Mouse (Mus musculus): ENCODE data around the gene Ssrp1. TPM values are rescaled to one million over a fixed set of nuclear protein-coding genes. Genes with fewer than 3 reads are reported as not detected.
A peak's percentile ranks its signal among the peaks of the same experiment; 100 is the strongest.

The Ssrp1 gene
- polyA plus RNA-seq, 1 experiment from 2014 or later = 433 TPM

GRCm38 (mm10) chr2:85047081-85047480 lies 10.0 kb downstream of the Ssrp1 start:
- Histone ChIP-seq H3K27me3 (ENCODE audit: low read depth, poor library complexity, severe bottlenecking) (no peaks in the 10 kb centered on the region), H3K4me3 (peak overlapping the region; percentile 83), H3K27ac (peak overlapping the region; percentile 90; the same call in 1 of the 2 replicates), H3K9me3 (replicated peaks) (no peaks in the 10 kb centered on the region), H3K4me1 (peaks cover 40% of the 10 kb centered on the region), H3K36me3 (peaks cover 60% of the 10 kb centered on the region)
- DNase-seq (ENCODE audit: low spot score) = no peak
- 64% methylated on average over 10 of the region's 10 CpGs for WGBS

GRCm38 (mm10) chr2:85047596-85048167 lies 10.6 kb downstream of the Ssrp1 start, which contains the start of gene Tnks1bp1:
TSS of gene Tnks1bp1 (plus strand) at chr2:85048022.
- Histone ChIP-seq H3K4me3 (peak within 1 kb of the TSS; percentile 83), H3K36me3 (peaks cover 60% of the 10 kb centered on the region), H3K9me3 (replicated peaks) (no peaks in the 10 kb centered on the region), H3K27ac (peak within 1 kb of the TSS; percentile 90), H3K4me1 (peaks cover 42% of the 10 kb centered on the region), H3K27me3 (ENCODE audit: low read depth, poor library complexity, severe bottlenecking) (no peaks in the 10 kb centered on the region)
- DNase-seq (ENCODE audit: low spot score) = peak; percentile 93
- WGBS = 1% methylated on average over 42 of the region's 42 CpGs

GRCm38 (mm10) chr2:85048168-85048751 lies 11.2 kb downstream of the Ssrp1 start:
- Histone ChIP-seq H3K4me3 (peak overlapping the region; percentile 83), H3K36me3 (peaks cover 60% of the 10 kb centered on the region), H3K9me3 (replicated peaks) (no peaks in the 10 kb centered on the region), H3K27me3 (ENCODE audit: low read depth, poor library complexity, severe bottlenecking) (no peaks in the 10 kb centered on the region), H3K27ac (peak overlapping the region; percentile 90), H3K4me1 (peaks cover 42% of the 10 kb centered on the region)
- WGBS = under 1% methylated on average over 40 of the region's 44 CpGs
- peak; percentile 74 for DNase-seq (ENCODE audit: low spot score)

GRCm38 (mm10) chr2:85049277-85049676 lies 12.2 kb downstream of the Ssrp1 start:
- Histone ChIP-seq H3K27me3 (ENCODE audit: low read depth, poor library complexity, severe bottlenecking) (no peaks in the 10 kb centered on the region), H3K27ac (peak overlapping the region; percentile 90; the same call in 1 of the 2 replicates), H3K4me1 (peaks cover 42% of the 10 kb centered on the region), H3K9me3 (replicated peaks) (no peaks in the 10 kb centered on the region), H3K4me3 (peak overlapping the region; percentile 83), H3K36me3 (peaks cover 60% of the 10 kb centered on the region)
- no peak for DNase-seq (ENCODE audit: low spot score)
- 71% methylated on average over 4 of the region's 4 CpGs for WGBS

GRCm38 (mm10) chr2:85050001-85050634 lies 13.1 kb downstream of the Ssrp1 start:
- Histone ChIP-seq H3K27ac (peak overlapping the region; percentile 80), H3K36me3 (peaks cover 60% of the 10 kb centered on the region), H3K4me1 (peaks cover 42% of the 10 kb centered on the region), H3K27me3 (ENCODE audit: low read depth, poor library complexity, severe bottlenecking) (no peaks in the 10 kb centered on the region), H3K4me3 (peak overlapping the region; percentile 45), H3K9me3 (replicated peaks) (no peaks in the 10 kb centered on the region)
- WGBS = 6% methylated on average over 10 of the region's 10 CpGs
- peak; percentile 62 for DNase-seq (ENCODE audit: low spot score)

GRCm38 (mm10) chr2:85050746-85051145 lies 13.7 kb downstream of the Ssrp1 start:
- Histone ChIP-seq H3K9me3 (replicated peaks) (no peaks in the 10 kb centered on the region), H3K36me3 (peaks cover 60% of the 10 kb centered on the region), H3K27me3 (ENCODE audit: low read depth, poor library complexity, severe bottlenecking) (no peaks in the 10 kb centered on the region), H3K4me1 (peaks cover 42% of the 10 kb centered on the region), H3K27ac (peak overlapping the region; percentile 80), H3K4me3 (peak overlapping the region; percentile 45)
- 50% methylated on average over 9 of the region's 9 CpGs for WGBS
- DNase-seq (ENCODE audit: low spot score) = peak; percentile 42

GRCm38 (mm10) chr2:85053192-85053816 lies 16.3 kb downstream of the Ssrp1 start:
- 88% methylated on average over 5 of the region's 5 CpGs for WGBS
- Histone ChIP-seq H3K36me3 (peaks cover 70% of the 10 kb centered on the region), H3K27me3 (ENCODE audit: low read depth, poor library complexity, severe bottlenecking) (no peaks in the 10 kb centered on the region), H3K9me3 (replicated peaks) (no peaks in the 10 kb centered on the region), H3K27ac (no peak overlapping the region), H3K4me1 (peaks cover 40% of the 10 kb centered on the region), H3K4me3 (no peak overlapping the region)
- no peak for DNase-seq (ENCODE audit: low spot score)

- H3K27me3 ChIP-seq (ENCODE audit: low read depth, poor library complexity, severe bottlenecking) = no peaks in the 10 kb centered on the region
- H3K27ac ChIP-seq = no peak overlapping the region
- H3K9me3 ChIP-seq (replicated peaks) = no peaks in the 10 kb centered on the region
- DNase-seq (ENCODE audit: low spot score) = no peak
- H3K4me3 ChIP-seq = no peak overlapping the region
- peaks cover 93% of the 10 kb centered on the region for H3K36me3 ChIP-seq
- WGBS = 74% methylated on average over 5 of the region's 5 CpGs
- H3K4me1 ChIP-seq = peaks cover 36% of the 10 kb centered on the region
These were observed 19.7 kb downstream of the Ssrp1 start for GRCm38 (mm10) chr2:85056711-85057110.

GRCm38 (mm10) chr2:85059677-85060076 lies 22.6 kb downstream of the Ssrp1 start:
- no peaks in the 10 kb centered on the region for H3K9me3 ChIP-seq (replicated peaks)
- DNase-seq (ENCODE audit: low spot score) = no peak
- H3K36me3 ChIP-seq = peaks cover 93% of the 10 kb centered on the region
- peaks cover 33% of the 10 kb centered on the region for H3K4me1 ChIP-seq
- H3K27me3 ChIP-seq (ENCODE audit: low read depth, poor library complexity, severe bottlenecking) = no peaks in the 10 kb centered on the region
- 90% methylated on average over 6 of the region's 6 CpGs for WGBS
- no peak overlapping the region for H3K4me3 ChIP-seq
- 0 out of 2 replicates have a peak overlapping the region, but pooled peaks have one; percentile 84 for H3K27ac ChIP-seq

- peak overlapping the region; percentile 52 for H3K4me3 ChIP-seq
- H3K36me3 ChIP-seq = peaks cover 92% of the 10 kb centered on the region
- H3K9me3 ChIP-seq (replicated peaks) = no peaks in the 10 kb centered on the region
- DNase-seq (ENCODE audit: low spot score) = peak; percentile 72
- H3K27ac ChIP-seq = peak overlapping the region; percentile 84
- peaks cover 33% of the 10 kb centered on the region for H3K4me1 ChIP-seq
- no peaks in the 10 kb centered on the region for H3K27me3 ChIP-seq (ENCODE audit: low read depth, poor library complexity, severe bottlenecking)
- WGBS = 8% methylated on average over 11 of the region's 11 CpGs
These were observed 23.6 kb downstream of the Ssrp1 start for GRCm38 (mm10) chr2:85060591-85061060.

GRCm38 (mm10) chr2:85061107-85061541 lies 24.1 kb downstream of the Ssrp1 start:
- H3K4me1 ChIP-seq = peaks cover 32% of the 10 kb centered on the region
- 21% methylated on average over 10 of the region's 10 CpGs for WGBS
- no peaks in the 10 kb centered on the region for H3K27me3 ChIP-seq (ENCODE audit: low read depth, poor library complexity, severe bottlenecking)
- peak overlapping the region; percentile 84 for H3K27ac ChIP-seq
- H3K36me3 ChIP-seq = peaks cover 90% of the 10 kb centered on the region
- peak overlapping the region; percentile 52 for H3K4me3 ChIP-seq
- no peaks in the 10 kb centered on the region for H3K9me3 ChIP-seq (replicated peaks)
- DNase-seq (ENCODE audit: low spot score) = no peak

GRCm38 (mm10) chr2:85065141-85065875 lies 28.3 kb downstream of the Ssrp1 start:
- no peaks in the 10 kb centered on the region for H3K9me3 ChIP-seq (replicated peaks)
- H3K36me3 ChIP-seq = peaks cover 55% of the 10 kb centered on the region
- no peak overlapping the region for H3K27ac ChIP-seq
- H3K4me3 ChIP-seq = no peak overlapping the region
- peaks cover 14% of the 10 kb centered on the region for H3K4me1 ChIP-seq
- no peaks in the 10 kb centered on the region for H3K27me3 ChIP-seq (ENCODE audit: low read depth, poor library complexity, severe bottlenecking)
- WGBS = 66% methylated on average over 12 of the region's 12 CpGs
- no peak for DNase-seq (ENCODE audit: low spot score)

Data from limb, embryonic 10.5 days (tissue).